Mouse (Mus musculus): ENCODE measurements around the gene Slc2a9.

The Slc2a9 gene

GRCm38 (mm10) chr5:38502992-38503391, at the start of gene Slc2a9:
TSS of gene Slc2a9 (minus strand) at chr5:38503143.
- no peak for DNase-seq (ENCODE audit: low read depth, low spot score)

DNA sequence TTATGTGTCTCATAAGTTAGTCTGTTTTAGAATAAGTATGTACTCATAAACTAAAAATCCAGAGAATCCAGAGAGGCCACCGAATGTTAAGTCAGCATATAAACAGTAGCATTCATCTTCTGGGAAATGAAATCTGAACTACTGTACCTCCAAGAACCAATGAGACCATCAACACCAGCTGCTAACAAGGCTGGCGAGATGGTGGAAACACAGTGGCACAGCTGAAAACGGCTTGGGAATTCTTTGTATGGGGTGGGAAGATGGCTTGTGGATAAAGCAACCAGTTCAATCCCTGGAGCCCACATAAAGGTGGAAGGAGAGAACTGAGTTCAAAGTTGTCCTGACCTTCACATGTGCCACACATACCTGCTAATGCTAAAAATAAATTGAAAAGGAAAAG, 49.7 kb upstream of the Slc2a9 start:
- no peak for DNase-seq (ENCODE audit: low read depth, low spot score)

DNA sequence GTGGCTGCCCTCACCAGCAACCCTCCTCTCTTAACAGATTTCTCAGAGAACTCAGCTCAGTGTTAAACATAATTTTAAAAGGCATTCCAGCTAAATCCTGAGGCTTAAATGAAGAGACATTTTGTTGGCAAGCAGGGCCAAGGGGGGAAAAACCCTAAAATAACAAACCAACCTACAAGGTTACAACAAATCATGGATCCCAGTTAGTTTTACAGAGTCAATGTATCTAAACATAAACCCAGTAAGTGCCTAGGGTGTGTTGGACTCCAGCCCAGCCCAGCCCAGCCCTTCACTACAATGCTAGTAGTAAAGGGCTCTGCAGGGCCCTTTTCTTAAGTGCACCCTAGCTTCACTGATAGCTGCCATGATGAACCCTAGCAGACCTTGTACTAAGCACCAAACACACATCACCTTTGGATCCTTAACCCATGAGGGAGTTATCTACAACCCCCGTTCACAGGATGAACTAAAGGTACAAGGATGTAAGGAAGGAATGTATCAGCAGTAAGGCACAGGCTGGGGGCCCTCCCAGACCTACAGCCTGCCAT, 47.4 kb upstream of the Slc2a9 start:
- no peak for DNase-seq (ENCODE audit: low read depth, low spot score)

DNA sequence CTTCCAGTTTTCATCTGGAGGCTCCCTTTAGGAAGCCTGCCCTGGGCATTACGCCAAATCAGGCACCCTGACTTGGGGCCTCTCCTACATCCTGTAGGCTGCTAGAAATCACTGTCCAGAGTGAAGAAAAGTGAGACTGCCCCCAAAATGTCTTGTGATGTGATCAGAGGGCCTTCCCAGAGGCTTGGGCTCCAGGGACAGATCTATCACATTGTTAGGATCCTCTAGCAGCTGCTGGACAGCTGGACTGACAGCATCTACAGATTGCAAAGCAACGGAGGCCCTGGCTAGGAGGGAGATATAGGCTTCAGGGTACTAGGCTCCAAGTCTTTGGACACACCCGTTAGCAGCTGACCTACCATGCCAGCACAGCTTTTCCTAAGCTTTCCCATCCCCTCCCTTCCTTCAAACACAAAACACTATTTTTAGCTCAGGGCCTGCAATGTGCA, 46.5 kb upstream of the Slc2a9 start:
- DNase-seq (ENCODE audit: low read depth, low spot score), result no peak

- DNase-seq (ENCODE audit: low read depth, low spot score), result peak; percentile 96
Measured at GRCm38 (mm10) chr5:38547375-38547774, 44.4 kb upstream of the Slc2a9 start.

DNA sequence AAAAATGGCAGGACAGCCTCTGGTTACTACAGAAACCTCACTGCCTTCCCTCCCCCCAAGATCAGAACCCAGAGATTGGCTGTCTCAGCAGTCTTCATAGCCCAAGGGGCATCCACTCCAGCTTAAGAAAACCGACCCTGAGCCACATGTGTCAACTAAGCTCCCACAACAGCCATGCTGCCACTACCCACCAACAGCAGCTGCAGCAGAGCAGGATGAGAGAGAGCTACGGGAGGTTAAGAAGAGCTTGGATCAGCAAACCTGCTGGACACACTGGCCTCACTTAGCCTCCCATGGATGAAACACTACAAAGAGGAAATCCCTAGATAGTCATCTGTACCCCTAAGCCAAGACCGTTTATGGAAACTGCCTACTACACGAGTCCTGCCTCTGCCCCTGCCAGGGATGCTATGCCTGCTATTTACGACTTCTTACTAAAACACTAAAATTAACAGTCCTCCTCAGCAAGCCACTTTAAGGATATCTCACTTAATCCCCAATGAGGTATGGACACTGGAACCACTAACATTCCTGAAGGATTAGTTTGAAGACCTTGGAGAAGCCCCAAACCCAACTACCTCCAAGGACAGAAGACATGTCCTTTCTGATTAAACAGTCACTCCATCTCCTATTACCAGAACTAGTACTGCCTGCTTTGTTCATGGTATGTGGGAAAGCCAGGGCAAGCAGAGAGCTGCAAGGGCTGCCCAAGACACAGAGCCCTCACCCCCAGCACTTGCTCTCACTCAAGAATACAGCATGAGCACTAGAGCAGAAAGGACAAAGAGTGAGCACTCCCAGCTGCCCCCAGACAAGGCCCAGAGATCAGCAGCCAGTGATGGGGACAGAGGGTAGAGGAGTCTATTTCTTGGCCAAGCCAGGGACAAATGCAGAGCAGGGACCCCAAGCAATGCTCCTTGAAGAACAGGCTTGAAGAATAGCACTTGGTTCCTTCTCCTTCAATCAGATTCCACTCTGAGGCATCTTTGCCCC, 41.8 kb upstream of the Slc2a9 start:
- no peak for DNase-seq (ENCODE audit: low read depth, low spot score)

DNA sequence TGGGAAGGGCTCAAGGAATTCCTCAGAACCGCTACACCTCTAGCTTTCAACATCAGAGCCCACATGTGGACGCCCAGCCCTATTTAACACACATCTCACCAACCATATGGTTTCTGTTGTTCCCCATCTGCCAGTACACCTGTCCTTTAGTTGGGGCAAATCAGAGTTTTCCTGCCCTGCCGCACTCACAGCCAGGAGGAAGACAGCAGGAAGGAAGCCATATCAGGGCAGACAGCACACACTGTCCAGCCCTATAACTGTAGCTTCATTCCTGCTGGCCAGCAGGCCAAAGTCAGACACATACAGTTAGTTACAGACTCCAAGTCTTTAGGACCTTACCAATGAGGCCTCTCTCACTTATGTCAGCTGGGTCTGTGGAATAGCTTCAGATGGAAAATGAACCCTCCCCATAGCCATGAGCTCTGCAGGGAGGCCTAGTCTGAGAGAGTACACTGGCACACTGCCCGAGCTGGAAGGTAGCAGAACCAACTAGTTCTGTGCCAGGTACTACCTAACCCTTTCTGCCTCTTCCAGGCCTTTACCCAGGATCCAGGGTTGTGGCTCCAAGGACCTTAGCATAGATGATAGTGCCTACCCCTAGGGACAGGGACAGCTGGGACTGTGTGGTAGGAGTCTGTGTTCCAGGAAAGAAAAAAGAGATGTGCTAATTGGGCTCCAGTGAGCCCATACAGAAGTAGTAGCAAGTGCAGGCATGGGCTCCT, 40.7 kb upstream of the Slc2a9 start:
- DNase-seq (ENCODE audit: low read depth, low spot score), result peak; percentile 90

DNA sequence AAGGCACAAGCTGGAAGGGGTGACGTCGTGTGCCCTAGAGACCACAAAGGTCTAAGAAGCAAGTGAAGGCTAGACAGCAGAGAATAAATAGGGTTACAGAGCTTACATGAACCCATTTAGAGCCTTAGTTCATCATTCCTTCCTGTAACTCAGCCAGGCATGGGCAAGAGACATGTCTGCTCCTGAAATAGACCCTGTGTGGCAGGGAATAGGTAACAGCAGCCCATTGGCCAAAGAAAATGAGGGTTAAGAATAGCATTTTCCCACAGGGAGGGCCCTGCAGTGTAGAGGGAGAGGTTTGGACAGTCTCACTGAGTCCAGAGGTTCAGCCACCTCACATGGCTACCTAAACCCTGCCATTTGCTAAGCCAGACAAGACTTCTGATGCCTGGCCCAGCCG, 38.8 kb upstream of the Slc2a9 start:
- DNase-seq (ENCODE audit: low read depth, low spot score), result no peak

- DNase-seq (ENCODE audit: low read depth, low spot score), result no peak
Measured at GRCm38 (mm10) chr5:38540898-38541297, 38.0 kb upstream of the Slc2a9 start.

- no peak for DNase-seq (ENCODE audit: low read depth, low spot score)
Measured at GRCm38 (mm10) chr5:38538508-38538907, 35.6 kb upstream of the Slc2a9 start.

GRCm38 (mm10) chr5:38537845-38538244, 34.9 kb upstream of the Slc2a9 start:
- peak; percentile 45 for DNase-seq (ENCODE audit: low read depth, low spot score)

DNA sequence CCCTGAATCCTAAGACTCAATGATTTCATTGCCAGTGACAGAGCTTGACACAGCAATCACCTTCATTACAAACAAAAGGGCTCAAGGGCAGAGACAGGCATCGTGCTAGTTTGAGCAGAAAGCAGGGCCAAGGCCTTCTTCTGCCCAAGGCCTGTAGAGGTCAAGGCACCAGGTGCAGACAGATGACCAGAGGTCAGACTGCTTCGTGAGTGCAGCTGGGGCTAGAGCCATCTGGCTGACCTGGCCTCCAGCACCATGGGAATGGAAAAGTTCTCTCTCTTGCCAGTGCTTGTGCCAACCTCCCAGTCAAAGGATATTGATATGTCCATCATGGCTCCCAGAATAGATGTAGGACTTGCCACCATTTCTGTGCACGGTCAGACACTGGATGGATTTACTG, 33.9 kb upstream of the Slc2a9 start:
- no peak for DNase-seq (ENCODE audit: low read depth, low spot score)

- peak; percentile 96 for DNase-seq (ENCODE audit: low read depth, low spot score)
Measured at GRCm38 (mm10) chr5:38532084-38532483, 29.1 kb upstream of the Slc2a9 start.

GRCm38 (mm10) chr5:38529724-38530428, 26.9 kb upstream of the Slc2a9 start:
- DNase-seq (ENCODE audit: low read depth, low spot score), result peak; percentile 44

- DNase-seq (ENCODE audit: low read depth, low spot score), result no peak
Measured at GRCm38 (mm10) chr5:38522977-38523376, 20.0 kb upstream of the Slc2a9 start.

DNA sequence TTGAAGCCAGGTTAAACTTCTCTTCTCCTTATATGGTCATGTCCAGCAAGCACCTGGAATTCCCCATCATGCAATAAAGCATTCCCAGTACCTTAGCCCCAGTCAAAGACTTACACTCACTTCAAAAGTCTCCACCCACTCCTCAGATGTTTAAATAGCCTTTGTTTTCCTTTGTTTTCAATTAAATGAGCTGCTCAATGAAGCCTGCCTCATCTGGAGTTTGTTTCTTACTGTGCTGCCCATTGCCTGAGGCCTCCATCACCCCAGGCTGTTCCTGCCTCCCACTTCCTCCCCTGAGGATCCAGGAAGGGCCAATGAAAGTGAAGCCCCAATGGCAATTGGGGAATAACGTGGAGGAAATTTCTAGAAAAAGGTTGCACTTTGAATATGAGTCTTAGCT, 17.9 kb upstream of the Slc2a9 start:
- DNase-seq (ENCODE audit: low read depth, low spot score), result no peak

- DNase-seq (ENCODE audit: low read depth, low spot score), result peak; percentile 85
Measured at GRCm38 (mm10) chr5:38516267-38516666, 13.3 kb upstream of the Slc2a9 start.

DNA sequence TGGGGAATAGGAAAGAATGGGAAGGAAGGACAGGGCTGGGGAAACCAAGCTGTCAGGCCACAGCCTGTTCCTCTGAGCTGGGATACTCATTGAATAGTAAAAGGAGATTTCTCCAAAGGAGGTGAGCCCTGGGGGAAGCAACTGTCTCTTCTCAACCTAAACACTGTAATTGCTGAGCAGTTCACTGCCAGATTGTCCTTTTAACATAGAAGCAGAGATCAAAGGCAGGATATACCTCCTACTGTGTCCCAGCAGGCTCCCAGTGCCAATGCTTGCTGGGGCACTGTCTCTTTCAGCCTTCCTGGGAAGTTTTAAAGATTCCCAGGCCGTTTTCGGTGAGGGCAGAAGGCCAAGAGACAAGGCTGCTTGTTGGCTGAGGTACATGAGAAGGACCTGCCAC, 10.0 kb upstream of the Slc2a9 start:
- no peak for DNase-seq (ENCODE audit: low read depth, low spot score)

DNA sequence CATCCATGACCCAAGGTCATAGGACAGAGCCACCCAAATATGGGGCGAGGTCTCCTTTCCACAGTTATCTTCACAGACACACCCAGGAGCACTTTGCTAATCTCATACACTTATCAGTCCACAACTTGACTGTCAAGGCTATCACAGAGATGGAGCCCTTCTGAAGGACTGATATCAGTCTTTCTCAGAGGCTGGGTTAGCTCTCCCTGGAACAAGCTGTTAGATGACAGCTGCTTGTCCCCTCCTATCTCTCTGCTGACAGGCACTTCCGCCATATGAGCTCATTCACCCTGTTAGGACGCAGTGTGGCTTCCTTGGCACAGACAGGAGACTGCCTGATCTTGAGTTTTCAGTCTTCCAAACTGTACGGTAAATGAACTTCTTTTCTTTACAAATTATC, 6.6 kb upstream of the Slc2a9 start:
- no peak for DNase-seq (ENCODE audit: low read depth, low spot score)

DNA sequence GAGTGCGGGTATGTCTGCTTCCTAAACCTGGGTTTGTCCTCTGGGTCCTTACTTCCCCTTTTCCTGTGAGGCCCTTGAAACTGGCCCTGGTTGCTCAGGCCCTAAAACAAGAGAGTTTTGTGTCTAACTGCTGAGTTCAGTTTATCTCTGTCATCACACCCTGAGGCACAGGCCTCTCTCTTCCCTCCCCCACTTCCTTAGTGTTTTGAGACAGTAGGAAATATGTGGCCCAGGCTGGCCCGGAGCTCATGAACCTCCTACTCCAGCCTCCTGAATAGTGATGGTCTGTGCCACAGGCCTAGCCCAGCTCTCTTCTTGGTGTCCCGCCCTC, 2.5 kb upstream of the Slc2a9 start:
- peak; percentile 19 for DNase-seq (ENCODE audit: low read depth, low spot score)

DNA sequence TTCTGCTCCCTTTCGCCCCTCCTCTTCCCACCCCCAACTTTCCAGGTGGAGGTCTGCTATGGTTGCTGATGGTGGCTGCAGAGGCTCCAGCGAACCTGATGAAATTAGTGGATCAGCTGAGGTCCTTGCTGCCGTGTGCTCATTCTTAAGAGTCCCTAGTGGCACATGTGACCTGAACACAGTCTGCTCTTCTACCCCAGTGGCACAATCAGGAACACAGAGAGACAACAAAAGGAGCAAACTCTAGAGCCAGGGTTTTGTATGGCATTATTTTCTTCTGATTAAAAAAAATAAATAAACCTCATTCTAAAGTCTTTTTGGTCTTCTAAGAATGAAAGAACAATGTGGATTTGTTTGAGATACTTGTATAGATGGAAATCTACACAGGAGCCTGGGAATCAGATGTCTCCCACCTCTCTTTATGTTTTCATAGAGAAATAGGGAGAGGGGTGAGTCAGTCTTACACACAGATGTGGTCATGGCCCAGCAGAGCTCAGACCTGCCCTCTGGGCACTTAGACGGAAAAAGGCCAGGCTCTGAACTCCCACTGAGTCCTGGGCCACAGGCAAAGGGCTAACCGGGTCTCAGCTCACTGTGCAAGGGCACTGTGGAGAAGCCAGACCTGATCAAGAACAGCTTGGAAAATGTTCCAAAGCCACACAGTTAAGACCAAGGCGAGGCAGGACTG, 1.9 kb upstream of the Slc2a9 start:
- DNase-seq (ENCODE audit: low read depth, low spot score), result no peak
